Mouse (Mus musculus): ENCODE measurements around the gene Btrc. TPM values are rescaled to one million over a fixed set of nuclear protein-coding genes. Genes with fewer than 3 reads are reported as not detected.
"Not testable (repeated sequence)": the region's sequence is repeated elsewhere in the genome, so short reads cannot be mapped to it uniquely, and the experiment has no call there.

Btrc gene
- polyA plus RNA-seq, 1 experiment from 2014 or later: 29.5 TPM

DNA sequence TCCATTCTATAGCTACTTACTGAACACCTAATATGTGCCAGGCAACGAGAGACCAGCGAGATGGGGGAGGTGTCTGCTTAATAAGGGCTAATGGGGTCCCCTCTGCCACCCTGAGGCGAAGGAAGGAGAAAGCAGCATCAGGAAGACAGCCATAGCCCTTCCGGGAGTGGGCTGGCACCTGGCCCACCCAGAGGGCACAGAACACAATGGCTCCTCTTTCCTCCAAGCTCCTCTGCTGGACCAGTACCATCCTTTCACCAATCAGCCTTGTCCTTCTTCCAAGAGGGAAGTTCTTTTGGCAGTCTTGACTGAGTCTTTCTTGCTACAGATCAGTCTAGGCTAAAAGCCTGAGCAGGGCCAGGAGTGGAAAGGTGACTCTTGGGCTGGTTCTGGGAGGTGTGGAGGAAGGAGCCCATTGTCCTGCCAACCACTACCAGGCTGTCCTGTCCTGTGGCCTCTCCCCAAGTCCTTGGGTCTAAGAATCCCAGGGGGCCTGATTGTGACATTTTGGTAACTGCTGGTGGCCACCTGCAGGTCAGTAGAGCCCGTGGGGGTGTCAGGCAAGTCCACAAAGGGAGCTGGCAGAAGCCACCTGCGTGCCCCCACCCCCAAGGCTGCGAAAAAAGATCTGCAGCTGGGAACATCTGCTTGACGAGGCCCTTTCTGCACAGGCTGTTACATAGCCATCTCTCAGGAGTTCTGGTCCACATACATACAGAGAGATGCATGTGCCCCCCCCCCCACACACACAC is 177.3 kb downstream of the Btrc start:
- Histone ChIP-seq H3K27ac (no peak overlapping the region), H3K36me3 (ENCODE audit: insufficient read depth, low read length) (no peaks in the 10 kb centered on the region), H3K4me2 (ENCODE audit: low read length) (peak overlapping the region; percentile 68), H3K4me3 (replicated peaks; ENCODE audit: low read depth, low read length) (peak overlapping the region; percentile 33), H3K27me3 (ENCODE audit: insufficient read depth, low read length) (peaks cover 26% of the 10 kb centered on the region), H3K9me3 (replicated peaks; ENCODE audit: low read length) (no peaks in the 10 kb centered on the region), H3K9ac (ENCODE audit: low read depth, low read length) (no peak overlapping the region), H3K4me1 (replicated peaks; ENCODE audit: insufficient read depth, low read length) (peaks cover 12% of the 10 kb centered on the region)
- WGBS: 32% methylated on average over 8 of the region's 8 CpGs
- no peak for TF ChIP-seq CTCF (IDR thresholded peaks at IDR 0.05; ENCODE audit: low read depth)
- DNase-seq (ENCODE audit: low spot score) (no peak), ATAC-seq (replicated peaks; ENCODE audit: low FRiP score, low read depth) (no peak)

DNA sequence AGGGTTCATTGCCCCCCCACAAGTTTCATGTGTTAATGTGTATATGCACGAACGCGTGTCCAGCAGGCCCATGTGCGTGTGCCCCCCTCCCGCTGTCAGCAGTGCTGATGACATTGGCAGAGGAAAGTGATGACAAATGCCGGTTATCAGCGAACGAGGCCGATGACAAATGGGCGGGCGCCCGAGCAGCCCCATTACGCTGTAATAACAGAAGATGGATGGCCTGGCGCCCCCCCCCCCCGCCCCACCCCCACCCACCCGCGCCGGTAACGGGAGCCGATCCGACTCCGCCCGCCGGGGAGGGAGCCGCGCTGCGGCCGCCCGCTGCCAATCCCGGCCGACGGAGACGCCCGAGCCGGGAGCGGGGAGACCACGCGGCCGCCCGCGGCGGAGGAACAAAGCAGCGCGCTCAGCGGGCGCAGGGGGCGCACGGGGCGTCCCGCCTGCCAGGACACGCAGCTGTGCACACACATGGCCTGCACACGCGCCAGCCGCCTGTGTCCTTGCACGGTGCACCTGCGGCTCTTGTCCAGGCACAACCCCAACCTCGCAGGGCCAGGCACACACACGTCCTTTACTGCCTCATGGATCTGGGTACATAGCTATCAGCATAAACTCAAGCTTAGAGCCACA is 178.0 kb downstream of the Btrc start:
- peaks cover 12% of the 10 kb centered on the region for H3K4me1 ChIP-seq (replicated peaks; ENCODE audit: insufficient read depth, low read length)
- TF ChIP-seq CTCF (IDR thresholded peaks at IDR 0.05; ENCODE audit: low read depth): peak; percentile 8; the same call in 1 of the 2 replicates
- no peaks in the 10 kb centered on the region for H3K36me3 ChIP-seq (ENCODE audit: insufficient read depth, low read length)
- peak overlapping the region; percentile 33 for H3K4me3 ChIP-seq (replicated peaks; ENCODE audit: low read depth, low read length)
- peak overlapping the region; percentile 23; the same call in 1 of the 2 replicates for H3K9ac ChIP-seq (ENCODE audit: low read depth, low read length)
- DNase-seq (ENCODE audit: low spot score) (peak; percentile 42), ATAC-seq (replicated peaks; ENCODE audit: low FRiP score, low read depth) (peak; percentile 8; the same call in 1 of the 2 replicates)
- H3K9me3 ChIP-seq (replicated peaks; ENCODE audit: low read length): no peaks in the 10 kb centered on the region
- H3K27me3 ChIP-seq (ENCODE audit: insufficient read depth, low read length): peaks cover 26% of the 10 kb centered on the region
- 2% methylated on average over 30 of the region's 58 CpGs for WGBS
- H3K27ac ChIP-seq: no peak overlapping the region
- H3K4me2 ChIP-seq (ENCODE audit: low read length): peak overlapping the region; percentile 68

DNA sequence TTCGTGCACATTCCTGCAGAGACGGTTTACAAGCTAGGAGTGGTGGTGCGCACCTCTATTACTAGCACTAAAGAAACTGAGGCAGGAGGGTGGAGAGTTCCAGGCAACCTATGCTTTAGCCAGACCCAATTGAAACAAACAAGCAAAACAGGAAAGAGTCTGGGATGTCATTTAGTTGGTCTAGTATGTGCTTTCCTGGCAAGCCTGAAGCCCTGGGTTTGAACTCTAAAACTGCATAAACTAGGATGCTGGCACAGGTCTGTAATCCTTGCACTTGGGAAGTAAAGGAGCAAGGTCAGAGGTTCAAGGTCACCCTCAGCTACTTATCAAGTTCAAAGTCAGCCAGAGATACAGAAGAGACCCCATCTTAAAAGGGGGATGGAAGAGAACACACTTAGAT is 178.5 kb downstream of the Btrc start:
- no peak for TF ChIP-seq CTCF (IDR thresholded peaks at IDR 0.05; ENCODE audit: low read depth)
- no peak for ATAC-seq (replicated peaks; ENCODE audit: low FRiP score, low read depth)
- no peak overlapping the region for H3K9ac ChIP-seq (ENCODE audit: low read depth, low read length)

DNA sequence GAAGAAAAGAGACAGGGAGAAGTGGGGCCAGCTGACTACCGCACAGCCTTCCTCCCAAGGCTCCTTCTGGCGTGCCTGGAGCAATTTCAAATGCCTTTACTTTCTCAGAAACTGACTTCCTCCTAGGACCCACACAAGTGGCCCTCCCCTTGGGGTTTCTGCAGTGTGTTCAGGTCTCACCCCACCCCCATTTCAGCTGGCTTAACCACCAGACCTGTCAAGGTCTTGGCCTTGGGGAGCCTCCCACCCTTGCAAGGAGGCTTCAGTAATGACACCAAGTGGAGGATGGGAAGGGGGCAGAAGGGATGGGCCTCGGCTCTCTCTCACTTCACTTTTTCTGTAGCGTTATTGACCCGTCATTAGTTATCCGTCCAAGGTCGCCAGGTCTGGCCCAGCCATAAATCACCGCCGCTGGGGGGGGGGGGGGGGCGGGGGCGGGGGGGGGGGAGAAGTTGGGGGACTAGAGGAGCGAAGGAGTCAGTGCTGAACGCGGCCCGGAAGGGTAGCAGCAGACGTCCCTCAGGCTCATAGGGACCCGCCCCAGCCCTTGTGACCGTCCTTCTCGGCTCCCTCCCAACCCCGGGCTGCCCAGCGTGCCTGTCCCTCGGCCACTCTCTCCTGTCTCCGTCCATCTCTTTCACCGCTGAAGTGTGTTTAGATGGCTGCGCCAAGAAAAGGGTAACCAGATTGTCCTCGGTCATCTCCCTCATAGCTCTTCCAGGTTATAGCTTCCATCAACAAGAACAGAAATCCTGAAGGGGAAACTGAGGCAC is 180.8 kb downstream of the Btrc start:
- TF ChIP-seq CTCF (IDR thresholded peaks at IDR 0.05; ENCODE audit: low read depth): no peak
- Histone ChIP-seq H3K36me3 (ENCODE audit: insufficient read depth, low read length) (no peaks in the 10 kb centered on the region), H3K4me2 (ENCODE audit: low read length) (peak overlapping the region; percentile 78), H3K9ac (ENCODE audit: low read depth, low read length) (0 out of 2 replicates have a peak overlapping the region, but pooled peaks have one; percentile 35), H3K4me1 (replicated peaks; ENCODE audit: insufficient read depth, low read length) (peaks cover 13% of the 10 kb centered on the region), H3K27ac (no peak overlapping the region), H3K9me3 (replicated peaks; ENCODE audit: low read length) (no peaks in the 10 kb centered on the region), H3K27me3 (ENCODE audit: insufficient read depth, low read length) (peaks cover 26% of the 10 kb centered on the region), H3K4me3 (replicated peaks; ENCODE audit: low read depth, low read length) (peak overlapping the region; percentile 33)
- peak; percentile 50 for DNase-seq (ENCODE audit: low spot score)
- 0 out of 2 replicates have a peak, but pooled peaks have one; percentile 34 for ATAC-seq (replicated peaks; ENCODE audit: low FRiP score, low read depth)
- 2% methylated on average over 24 of the region's 26 CpGs for WGBS

More for the DNA sequence above, 178.5 kb downstream of the Btrc start:
- Histone ChIP-seq H3K27me3 (ENCODE audit: insufficient read depth, low read length) (peaks cover 26% of the 10 kb centered on the region), H3K9me3 (replicated peaks; ENCODE audit: low read length) (no peaks in the 10 kb centered on the region), H3K4me2 (ENCODE audit: low read length) (peak overlapping the region; percentile 68), H3K36me3 (ENCODE audit: insufficient read depth, low read length) (no peaks in the 10 kb centered on the region), H3K27ac (no peak overlapping the region), H3K4me3 (replicated peaks; ENCODE audit: low read depth, low read length) (peak overlapping the region; percentile 33; the same call in 1 of the 2 replicates), H3K4me1 (replicated peaks; ENCODE audit: insufficient read depth, low read length) (peaks cover 12% of the 10 kb centered on the region)
- 23% methylated on average over 3 of the region's 3 CpGs for WGBS
- DNase-seq (ENCODE audit: low spot score): no peak

DNA sequence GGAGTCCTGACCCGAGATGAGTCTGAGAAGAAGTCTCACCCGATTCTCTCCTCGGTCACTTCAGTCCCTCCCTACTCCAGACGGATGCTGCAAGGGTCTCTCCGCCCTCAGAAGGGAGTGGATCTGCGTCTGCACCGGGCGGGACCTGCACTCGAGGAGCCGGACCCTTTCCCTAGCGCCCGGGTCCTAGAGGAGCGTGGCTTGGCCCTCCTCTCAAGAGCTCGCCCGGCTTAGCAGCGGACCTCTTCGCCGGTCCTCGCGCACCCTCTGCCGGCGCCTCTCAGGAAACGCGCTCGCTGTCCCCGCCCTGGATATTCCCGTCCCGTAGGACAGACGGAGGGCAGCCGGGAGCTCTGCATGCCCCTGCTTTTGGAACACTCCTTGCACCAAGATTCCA is 181.4 kb downstream of the Btrc start:
- ATAC-seq (replicated peaks; ENCODE audit: low FRiP score, low read depth) (peak; percentile 53), DNase-seq (ENCODE audit: low spot score) (peak; percentile 95)
- 0 out of 2 replicates have a peak overlapping the region, but pooled peaks have one; percentile 35 for H3K9ac ChIP-seq (ENCODE audit: low read depth, low read length)

DNA sequence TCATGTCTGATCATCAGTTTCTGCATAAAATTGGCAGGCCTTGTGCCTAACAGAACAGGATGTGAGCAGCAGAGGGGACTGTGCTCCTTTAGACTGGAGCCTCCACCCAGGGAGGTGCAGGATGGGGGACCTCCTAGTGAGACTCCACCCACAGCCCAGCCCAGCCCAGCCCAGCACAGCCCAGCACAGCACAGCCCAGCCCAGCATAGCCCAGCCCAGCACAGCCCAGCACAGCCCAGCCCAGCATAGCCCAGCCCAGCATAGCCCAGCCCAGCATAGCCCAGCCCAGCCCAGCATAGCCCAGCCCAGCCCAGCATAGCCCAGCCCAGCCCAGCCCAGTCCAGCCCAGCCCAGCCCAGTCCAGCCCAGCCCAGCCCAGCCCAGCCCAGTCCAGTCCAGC is 184.7 kb downstream of the Btrc start:
- not testable (repeated sequence) for H3K9me3 ChIP-seq (replicated peaks; ENCODE audit: low read length); H3K4me2 ChIP-seq (ENCODE audit: low read length); H3K27me3 ChIP-seq (ENCODE audit: insufficient read depth, low read length); H3K4me3 ChIP-seq (replicated peaks; ENCODE audit: low read depth, low read length); H3K9ac ChIP-seq (ENCODE audit: low read depth, low read length); H3K27ac ChIP-seq; DNase-seq (ENCODE audit: low spot score); ATAC-seq (replicated peaks; ENCODE audit: low FRiP score, low read depth); H3K36me3 ChIP-seq (ENCODE audit: insufficient read depth, low read length)
- peaks cover 16% of the 10 kb centered on the region for H3K4me1 ChIP-seq (replicated peaks; ENCODE audit: insufficient read depth, low read length)

More for the DNA sequence above, 181.4 kb downstream of the Btrc start:
- H3K4me2 ChIP-seq (ENCODE audit: low read length): peak overlapping the region; percentile 78
- H3K36me3 ChIP-seq (ENCODE audit: insufficient read depth, low read length): no peaks in the 10 kb centered on the region
- H3K27me3 ChIP-seq (ENCODE audit: insufficient read depth, low read length): peaks cover 26% of the 10 kb centered on the region
- H3K9me3 ChIP-seq (replicated peaks; ENCODE audit: low read length): no peaks in the 10 kb centered on the region
- H3K4me1 ChIP-seq (replicated peaks; ENCODE audit: insufficient read depth, low read length): peaks cover 16% of the 10 kb centered on the region
- no peak overlapping the region for H3K27ac ChIP-seq
- WGBS: under 1% methylated on average over 30 of the region's 30 CpGs
- H3K4me3 ChIP-seq (replicated peaks; ENCODE audit: low read depth, low read length): peak overlapping the region; percentile 33
- TF ChIP-seq CTCF (IDR thresholded peaks at IDR 0.05; ENCODE audit: low read depth): peak; percentile 90
